Mouse (Mus musculus) limb, embryonic 14.5 days (tissue): ENCODE data around the gene Pde1c. TPM values are rescaled to one million over a fixed set of nuclear protein-coding genes. Genes with fewer than 3 reads are reported as not detected.
A peak's percentile ranks its signal among the peaks of the same experiment; 100 is the strongest.

Experiments used
- ATAC-seq: fragments of 200-750 bp; cut with Nextera tagmentation; 2 replicates; pipeline ENCODE4 v1.8.0; 2017; ENCODE audit warnings: low read depth, moderate number of reproducible peaks, moderate TSS enrichment; ENCODE audit not compliant: low FRiP score
- DNase-seq: peaks from one replicate; pipeline ENCODE4 v3.0.0-alpha.2; 2015; ENCODE audit warnings: low spot score
- H3K27ac ChIP-seq: fragments of 300-500 bp; sonication (generic); replicated peaks from 2 replicates; pipeline ENCODE4 v1.5.1; 2014; ENCODE audit warnings: low read depth, mild to moderate bottlenecking, low read length, moderate library complexity, mixed read lengths
- H3K27me3 ChIP-seq: fragments of 300-500 bp; sonication (generic); 2 replicates; pipeline ENCODE4 v1.6.1; 2014; ENCODE audit warnings: low read length, mixed read lengths; ENCODE audit not compliant: control insufficient read depth, insufficient read depth
- H3K36me3 ChIP-seq: fragments of 300-500 bp; sonication (generic); 2 replicates; pipeline ENCODE4 v1.6.1; 2014; ENCODE audit warnings: mild to moderate bottlenecking, low read length, moderate library complexity, mixed read lengths; ENCODE audit not compliant: control insufficient read depth, insufficient read depth
- H3K4me1 ChIP-seq: fragments of 300-500 bp; sonication (generic); 2 replicates; pipeline ENCODE4 v1.6.1; 2014; ENCODE audit warnings: antibody characterized with exemption, low read length, mixed read lengths; ENCODE audit not compliant: control insufficient read depth, insufficient read depth
- H3K4me2 ChIP-seq: fragments of 300-500 bp; sonication (generic); replicated peaks from 2 replicates; pipeline ENCODE4 v1.6.1; 2014; ENCODE audit warnings: low read depth, mild to moderate bottlenecking, low read length, moderate library complexity; ENCODE audit not compliant: severe bottlenecking
- H3K4me3 ChIP-seq: fragments of 300-500 bp; sonication (generic); replicated peaks from 2 replicates; pipeline ENCODE4 v1.5.1; 2014; ENCODE audit warnings: low read length
- H3K9ac ChIP-seq: fragments of 300-500 bp; sonication (generic); 2 replicates; pipeline ENCODE4 v1.6.1; 2014; ENCODE audit warnings: mild to moderate bottlenecking, low read depth, low read length, moderate library complexity; ENCODE audit not compliant: severe bottlenecking
- H3K9me3 ChIP-seq: fragments of 300-500 bp; sonication (generic); 2 replicates; pipeline ENCODE4 v1.6.1; 2016; ENCODE audit warnings: low read length; ENCODE audit not compliant: control insufficient read depth
- POLR2A ChIP-seq: fragments of 200-500 bp; IDR thresholded peaks from 2 replicates; pipeline ENCODE4 v1.8.0; 2012; ENCODE audit warnings: inconsistent platforms, mild to moderate bottlenecking, moderate library complexity, borderline replicate concordance; ENCODE audit not compliant: insufficient read depth, insufficient read length; ENCODE audit errors: extremely low read depth
- WGBS: fragments of 180-500 bp; shearing (Covaris S2); extraction: QIAGEN DNeasy Blood & Tissue Kit; methylation state at CpG from one replicate; pipeline ENCODE4 v1.1.7; 2014; 5-methylcytosine and 5-hydroxymethylcytosine counted together
- polyA plus RNA-seq, 2 experiments: library from polyadenylated mRNA; depleted of rRNA in 1 of 2; stranded (reverse) in 1 of 2; unstranded in 1 of 2; fragments of >200 nt; fragmentation: Nextera tagmentation in 1 of 2; extraction: Ambion mirVana in 1 of 2; gene quantifications; 2 replicates each; pipeline versions ENCODE4 v1.2.1 to v1.2.3; 2012 to 2014

Pde1c gene
- polyA plus RNA-seq, 2 experiments: 2.2 to 2.4 TPM

GRCm38 (mm10) chr6:56489161-56489560 is 79.7 kb downstream of the Pde1c start:
- Histone ChIP-seq H3K9ac (no peak overlapping the region), H3K36me3 (no peaks in the 10 kb centered on the region), H3K4me3 (no peak overlapping the region), H3K4me1 (no peaks in the 10 kb centered on the region), H3K27me3 (no peaks in the 10 kb centered on the region), H3K27ac (no peak overlapping the region), H3K4me2 (no peak overlapping the region), H3K9me3 (no peaks in the 10 kb centered on the region)
- TF ChIP-seq POLR2A: no peak
- no peak for ATAC-seq
- no peak for DNase-seq
- 77% methylated on average over 5 of the region's 5 CpGs for WGBS

- H3K36me3 ChIP-seq: no peaks in the 10 kb centered on the region
- WGBS: 81% methylated on average over 3 of the region's 3 CpGs
- DNase-seq (no peak), ATAC-seq (no peak)
- no peak overlapping the region for H3K4me2 ChIP-seq
- no peak for TF ChIP-seq POLR2A
- H3K9me3 ChIP-seq: no peaks in the 10 kb centered on the region
- H3K27me3 ChIP-seq: no peaks in the 10 kb centered on the region
- H3K4me1 ChIP-seq: no peaks in the 10 kb centered on the region
- no peak overlapping the region for H3K4me3 ChIP-seq
- no peak overlapping the region for H3K9ac ChIP-seq
- no peak overlapping the region for H3K27ac ChIP-seq
Observed at GRCm38 (mm10) chr6:56485078-56485477, 83.8 kb downstream of the Pde1c start.

- Histone ChIP-seq H3K27me3 (no peaks in the 10 kb centered on the region), H3K27ac (no peak overlapping the region), H3K36me3 (no peaks in the 10 kb centered on the region), H3K9me3 (no peaks in the 10 kb centered on the region), H3K4me3 (no peak overlapping the region), H3K4me1 (no peaks in the 10 kb centered on the region), H3K9ac (no peak overlapping the region), H3K4me2 (no peak overlapping the region)
- ATAC-seq (no peak; the same call in 1 of the 2 replicates), DNase-seq (peak; percentile 78)
- no peak for TF ChIP-seq POLR2A
- WGBS: 2% methylated on average over 6 of the region's 6 CpGs
Observed at GRCm38 (mm10) chr6:56480914-56481482, 87.9 kb downstream of the Pde1c start.

GRCm38 (mm10) chr6:56476581-56476980 is 92.3 kb downstream of the Pde1c start:
- H3K9ac ChIP-seq: no peak overlapping the region
- H3K36me3 ChIP-seq: no peaks in the 10 kb centered on the region
- DNase-seq (peak; percentile 60), ATAC-seq (no peak)
- no peak for TF ChIP-seq POLR2A
- WGBS: 31% methylated on average over 6 of the region's 6 CpGs
- no peaks in the 10 kb centered on the region for H3K9me3 ChIP-seq
- H3K4me3 ChIP-seq: no peak overlapping the region
- H3K27ac ChIP-seq: no peak overlapping the region
- no peaks in the 10 kb centered on the region for H3K27me3 ChIP-seq
- no peak overlapping the region for H3K4me2 ChIP-seq
- no peaks in the 10 kb centered on the region for H3K4me1 ChIP-seq

- ATAC-seq: no peak
Observed at GRCm38 (mm10) chr6:56458098-56458497, 110.8 kb downstream of the Pde1c start.

More at GRCm38 (mm10) chr6:56458098-56458497, 110.8 kb downstream of the Pde1c start:
- Histone ChIP-seq H3K4me1 (no peaks in the 10 kb centered on the region), H3K4me3 (no peak overlapping the region), H3K36me3 (no peaks in the 10 kb centered on the region), H3K27me3 (no peaks in the 10 kb centered on the region), H3K9me3 (no peaks in the 10 kb centered on the region), H3K9ac (no peak overlapping the region), H3K27ac (no peak overlapping the region), H3K4me2 (no peak overlapping the region)
- DNase-seq: no peak
- TF ChIP-seq POLR2A: no peak
- WGBS: 45% methylated on average over 3 of the region's 3 CpGs
